Mouse (Mus musculus) ES-E14 (cell line): Measurements from ENCODE around the gene Lzts3. TPM values are rescaled to one million over a fixed set of nuclear protein-coding genes. Genes with fewer than 3 reads are reported as not detected.

ENCODE experiments used
- DNase-seq: peaks from one replicate; pipeline ENCODE4 v3.0.0-alpha.2; 2013; ENCODE audit warnings: low read depth, low spot score
- H3K27ac ChIP-seq: 2 replicates; pipeline ENCODE4 v1.5.1; 2012; ENCODE audit warnings: low read depth, mild to moderate bottlenecking, low read length, moderate library complexity, mixed read lengths; ENCODE audit not compliant: poor library complexity, insufficient read depth, severe bottlenecking
- H3K36me3 ChIP-seq: 2 replicates; pipeline ENCODE4 v1.6.1; 2012; ENCODE audit warnings: mild to moderate bottlenecking, low read length, moderate library complexity, mixed read lengths; ENCODE audit not compliant: control insufficient read depth, poor library complexity, insufficient read depth, severe bottlenecking
- H3K4me1 ChIP-seq, 2 experiments: fragments of 150-350 bp in 1 of 2; sonication (generic) in 1 of 2; 2 replicates each; pipeline ENCODE4 v1.6.1; 2012; ENCODE audit warnings: low read length in 2 of 2, mild to moderate bottlenecking in 1 of 2, mixed read lengths in 1 of 2; ENCODE audit not compliant: control insufficient read depth in 2 of 2, insufficient read depth in 2 of 2, poor library complexity in 1 of 2
- H3K4me3 ChIP-seq, 2 experiments: fragments of 150-350 bp in 1 of 2; sonication (generic) in 1 of 2; 2 replicates each; pipeline ENCODE4 v1.5.1; 2012; ENCODE audit warnings: low read length in 2 of 2, low read depth in 1 of 2, mild to moderate bottlenecking in 1 of 2, mixed read lengths in 1 of 2; ENCODE audit not compliant: insufficient read depth in 1 of 2, poor library complexity in 1 of 2, severe bottlenecking in 1 of 2
- H3K9ac ChIP-seq: 2 replicates; pipeline ENCODE4 v1.6.1; 2012; ENCODE audit warnings: low read depth, mild to moderate bottlenecking, low read length, mixed read lengths; ENCODE audit not compliant: poor library complexity, insufficient read depth, severe bottlenecking
- H3K9me3 ChIP-seq: fragments of 150-350 bp; sonication (generic); 2 replicates; pipeline ENCODE4 v1.6.1; 2012; ENCODE audit warnings: low read depth, mild to moderate bottlenecking, low read length; ENCODE audit not compliant: control insufficient read depth, insufficient read depth
- CHD2 ChIP-seq: IDR thresholded peaks from 2 replicates; pipeline ENCODE4 v1.6.1; 2014; ENCODE audit warnings: mild to moderate bottlenecking, low read depth, low read length, inconsistent platforms
- HCFC1 ChIP-seq: IDR thresholded peaks from 2 replicates; pipeline ENCODE4 v1.6.1; 2012; ENCODE audit warnings: low read length, inconsistent platforms, borderline replicate concordance; ENCODE audit not compliant: insufficient read depth
- MAFK ChIP-seq: IDR thresholded peaks from 2 replicates; pipeline ENCODE4 v1.6.1; 2014; ENCODE audit warnings: mild to moderate bottlenecking, low read depth, low read length, inconsistent platforms; ENCODE audit not compliant: insufficient read depth
- ZC3H11A ChIP-seq: IDR thresholded peaks from 2 replicates; pipeline ENCODE4 v1.6.1; 2012; ENCODE audit warnings: low read depth, mild to moderate bottlenecking, inconsistent platforms, low read length, borderline replicate concordance
- ZNF384 ChIP-seq: IDR thresholded peaks from 2 replicates; pipeline ENCODE4 v1.6.1; 2012; ENCODE audit warnings: low read depth, low read length, inconsistent platforms
- in situ Hi-C, 2 experiments: fragments of 600-800 bp; cut with MboI; formaldehyde crosslinking; loops; one replicate each; pipeline ENCODE4 v1.15.1; 2025; ENCODE audit warnings: low sequenced_read_pairs in 2 of 2, inconsistent platforms in 1 of 2; ENCODE audit not compliant: unreplicated experiment in 2 of 2
- total RNA-seq: library from RNA; depleted of rRNA; stranded (reverse); fragments of 300-350 nt; gene quantifications from 2 replicates; pipeline ENCODE4 v1.2.3, GENCODE M21; 2012

Gene Lzts3
- total RNA-seq, 1 experiment, result 3.4 TPM

DNA sequence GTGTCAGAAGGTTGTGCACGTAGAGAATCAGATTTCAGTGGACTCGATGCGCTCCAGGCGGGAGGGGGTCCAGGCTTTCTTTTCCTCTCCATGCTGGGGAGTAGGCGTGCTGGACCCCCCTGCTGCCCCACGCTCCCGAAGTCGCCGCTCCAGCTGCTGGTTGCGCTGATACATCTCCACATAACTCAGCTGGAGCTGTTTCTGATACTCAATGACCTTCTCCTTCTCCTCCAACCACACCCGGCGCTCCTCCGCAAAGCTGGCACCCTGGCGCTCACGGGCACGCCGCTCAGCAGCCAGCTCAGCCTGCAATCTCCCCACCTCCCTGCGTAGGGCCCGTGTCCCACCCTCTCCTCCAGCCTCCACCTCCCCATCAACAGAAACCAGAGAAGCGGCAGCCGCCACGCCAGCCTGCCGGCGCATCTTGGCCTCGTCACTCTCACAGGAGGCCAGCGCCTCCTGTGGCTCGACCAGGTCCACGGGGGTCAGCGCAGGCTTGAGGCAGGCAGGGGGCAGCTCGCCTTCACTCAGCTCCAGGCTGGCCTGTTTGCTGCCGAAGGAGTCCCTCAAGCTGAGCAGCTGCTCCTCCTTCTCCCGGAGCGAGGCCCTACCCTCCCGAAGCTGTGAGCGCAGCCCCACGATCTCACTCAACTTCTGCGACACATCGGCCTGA is 7.7 kb downstream of the Lzts3 start:
- Histone ChIP-seq H3K4me1 (peaks cover 7 to 30% of the 10 kb centered on the region in 2 experiments; a peak in 2 of 4 replicates), H3K9me3 (no peaks in the 10 kb centered on the region), H3K4me3 (peak overlapping the region; percentile 47 to 49), H3K27ac (no peak overlapping the region), H3K36me3 (no peaks in the 10 kb centered on the region), H3K9ac (0 out of 2 replicates have a peak overlapping the region, but pooled peaks have one; percentile 21)
- TF ChIP-seq HCFC1 (no peak), ZNF384 (no peak), ZC3H11A (no peak), CHD2 (no peak), MAFK (no peak)
- no peak for DNase-seq
- in situ Hi-C loops, result no loop called here

DNA sequence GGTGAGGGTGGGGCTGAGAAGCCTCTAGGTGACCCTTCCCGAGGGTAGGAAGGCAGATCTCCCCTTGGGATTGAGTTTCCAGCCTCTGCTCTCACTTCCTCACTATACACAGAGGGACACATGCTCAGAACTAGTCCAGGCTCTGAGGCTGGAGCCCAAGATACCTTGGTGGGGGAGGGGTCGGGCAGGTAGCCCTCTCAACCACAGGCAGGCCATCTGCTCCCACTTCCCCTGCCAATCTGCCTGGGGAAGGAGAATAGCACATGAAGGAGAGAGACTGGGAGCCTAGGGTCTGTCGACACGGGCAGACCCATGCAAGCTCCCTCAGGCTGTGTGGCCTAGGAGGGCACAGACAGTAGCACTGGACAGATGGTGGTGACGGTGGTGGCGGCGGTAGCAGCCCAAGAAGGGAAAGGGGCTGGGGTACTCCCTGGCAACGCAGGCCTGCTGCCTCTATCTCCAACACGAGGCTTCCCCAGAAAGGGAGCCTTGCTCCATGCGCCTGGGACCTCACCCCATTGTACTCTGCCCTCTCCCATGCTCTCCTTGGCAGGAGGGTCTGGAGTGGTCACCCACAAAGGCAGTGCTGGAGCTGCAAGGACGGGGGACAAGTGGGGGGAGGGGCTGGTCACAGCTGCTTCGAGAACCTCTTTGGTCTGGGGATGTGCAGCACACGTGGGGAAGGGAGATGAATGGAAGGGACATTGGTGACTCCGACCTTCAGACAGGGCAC is 8.4 kb downstream of the Lzts3 start:
- no peak for DNase-seq
- H3K9ac ChIP-seq, result 0 out of 2 replicates have a peak overlapping the region, but pooled peaks have one; percentile 21
- no peak overlapping the region for H3K27ac ChIP-seq
- peak overlapping the region; percentile 47 to 49; a peak in 3 of 4 replicates for H3K4me3 ChIP-seq
- no peaks in the 10 kb centered on the region for H3K9me3 ChIP-seq
- TF ChIP-seq ZNF384, result no peak
- no peak for TF ChIP-seq HCFC1
- TF ChIP-seq CHD2, result no peak
- no peak for TF ChIP-seq ZC3H11A
- TF ChIP-seq MAFK, result no peak
- in situ Hi-C loops, result no loop called here
- H3K36me3 ChIP-seq, result no peaks in the 10 kb centered on the region
- peaks cover 7 to 30% of the 10 kb centered on the region in 2 experiments; a peak in 2 of 4 replicates for H3K4me1 ChIP-seq

GRCm38 (mm10) chr2:130632887-130633675 is 9.5 kb downstream of the Lzts3 start:
- no peak overlapping the region for H3K27ac ChIP-seq
- in situ Hi-C loops, result no loop called here
- no peak for DNase-seq
- H3K4me3 ChIP-seq, result no peak overlapping the region
- peaks cover 1% of the 10 kb centered on the region; the same call in 1 of the 2 replicates for H3K36me3 ChIP-seq
- peaks cover 7 to 29% of the 10 kb centered on the region in 2 experiments; a peak in 3 of 4 replicates for H3K4me1 ChIP-seq
- TF ChIP-seq MAFK (no peak), CHD2 (no peak), ZC3H11A (no peak), ZNF384 (no peak), HCFC1 (no peak)
- no peak overlapping the region for H3K9ac ChIP-seq
- no peaks in the 10 kb centered on the region for H3K9me3 ChIP-seq

DNA sequence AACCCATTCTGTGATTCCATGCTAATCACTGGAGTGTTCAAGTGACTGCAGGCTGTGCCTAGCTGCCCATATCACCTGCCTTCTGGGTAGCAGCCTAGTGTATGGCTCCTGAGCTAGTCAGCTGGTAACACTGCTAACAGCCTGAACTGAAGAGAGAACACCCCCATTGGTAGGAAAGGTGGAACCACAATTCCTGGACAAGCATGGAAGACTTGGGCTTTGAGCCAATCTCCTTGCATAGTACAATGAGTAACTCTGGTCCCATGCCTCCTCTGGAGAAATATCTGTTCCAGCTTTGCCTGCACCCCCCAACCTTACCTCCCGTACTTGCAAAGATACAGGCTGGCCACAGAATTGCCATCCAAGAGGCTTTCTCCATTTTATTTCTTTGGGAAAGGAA is 10.2 kb downstream of the Lzts3 start:
- no peak for DNase-seq
- peaks cover 6% of the 10 kb centered on the region for H3K36me3 ChIP-seq
- no peaks in the 10 kb centered on the region for H3K9me3 ChIP-seq
- no peak for TF ChIP-seq MAFK
- TF ChIP-seq ZC3H11A, result no peak
- TF ChIP-seq CHD2, result no peak
- TF ChIP-seq ZNF384, result no peak
- no peak for TF ChIP-seq HCFC1
- no peak overlapping the region for H3K4me3 ChIP-seq
- no peak overlapping the region for H3K27ac ChIP-seq
- no peak overlapping the region for H3K9ac ChIP-seq
- peaks cover 7 to 31% of the 10 kb centered on the region in 2 experiments; a peak in 3 of 4 replicates for H3K4me1 ChIP-seq
- in situ Hi-C loops, result no loop called here
